Mouse (Mus musculus) adrenal gland, postnatal 10 days (tissue): ENCODE results near the gene 1110065P20Rik. TPM values are rescaled to one million over a fixed set of nuclear protein-coding genes. Genes with fewer than 3 reads are reported as not detected.

Experiments used
- DNase-seq: peaks from one replicate; pipeline ENCODE4 v3.0.0; 2021; ENCODE audit warnings: mixed read lengths
- total RNA-seq, 2 experiments: library from RNA; stranded (reverse); gene quantifications; 2 replicates each; pipeline ENCODE4 v1.2.3; 2021

1110065P20Rik gene
- total RNA-seq, 2 experiments from 2014 or later, result 49.6 to 54.7 TPM

DNA sequence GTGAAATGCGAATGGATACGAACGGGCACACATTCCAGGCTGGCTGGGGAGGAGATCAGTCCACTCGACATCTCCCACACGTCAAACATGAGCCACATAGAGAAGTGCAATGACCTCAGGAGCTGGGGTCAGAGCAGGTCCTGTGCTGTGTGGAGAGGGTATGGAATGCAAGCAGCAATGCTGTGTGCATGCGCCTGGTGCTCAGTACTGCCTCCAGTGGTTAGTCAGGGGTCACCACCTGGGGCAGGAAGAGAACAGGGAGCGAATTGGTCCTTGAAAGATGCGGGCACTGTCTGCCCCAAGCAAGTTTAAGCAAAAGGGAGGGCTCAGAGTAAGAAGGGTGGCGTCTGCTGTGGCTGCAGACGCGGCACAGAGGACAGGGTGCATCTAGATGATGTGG is 7.5 kb downstream of the 1110065P20Rik start:
- DNase-seq, result peak; percentile 61

DNA sequence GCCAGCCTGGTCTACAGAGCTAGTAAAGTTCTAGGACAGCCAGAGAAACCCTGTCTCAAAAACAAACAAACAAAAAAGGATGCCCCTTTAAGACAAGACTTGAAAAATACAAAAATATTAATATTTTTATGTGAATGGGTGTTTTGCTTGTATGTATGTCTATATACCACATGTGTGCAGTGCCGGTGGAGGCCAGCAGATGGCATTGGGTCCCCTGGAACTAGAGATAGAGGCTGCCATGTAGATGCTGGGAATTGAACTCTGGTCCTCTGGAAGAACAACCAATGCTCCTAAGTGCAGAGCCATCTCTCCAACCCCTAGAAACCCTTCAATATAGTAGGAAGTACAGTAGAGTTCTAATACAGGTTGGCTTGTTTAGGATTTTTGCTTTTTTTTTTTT is 10.0 kb downstream of the 1110065P20Rik start:
- no peak for DNase-seq

DNA sequence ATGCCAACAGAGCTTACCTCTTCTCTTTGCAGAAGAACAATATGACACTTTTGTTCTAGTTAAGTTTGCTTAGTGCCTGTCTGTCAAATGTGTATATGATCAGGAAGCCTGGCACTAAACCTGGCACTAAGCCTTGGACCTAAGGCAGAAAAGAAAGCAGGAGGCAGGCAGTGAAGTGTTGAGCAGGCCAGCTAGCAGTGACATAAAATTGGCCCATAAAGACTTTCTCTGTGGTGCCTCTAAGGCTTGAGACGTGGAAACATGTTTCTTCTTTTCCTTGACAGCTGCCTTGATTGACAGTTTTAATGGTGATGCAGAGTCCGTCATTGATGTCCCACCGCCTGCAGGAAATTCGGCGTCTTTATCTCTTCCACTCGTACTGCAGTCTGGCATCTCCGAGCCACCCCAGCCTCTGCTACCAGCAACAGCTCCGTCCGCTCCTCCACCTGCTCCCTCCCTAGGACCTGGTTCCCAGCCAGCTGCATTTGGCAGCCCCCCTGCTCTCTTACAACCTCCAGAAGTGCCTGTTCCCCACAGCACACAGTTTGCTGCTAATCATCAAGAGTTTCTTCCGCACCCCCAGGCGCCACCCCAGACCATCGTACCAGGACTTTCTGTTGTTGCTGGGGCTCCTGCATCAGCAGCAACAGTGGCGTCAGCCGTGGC is 12.8 kb downstream of the 1110065P20Rik start:
- no peak for DNase-seq

DNA sequence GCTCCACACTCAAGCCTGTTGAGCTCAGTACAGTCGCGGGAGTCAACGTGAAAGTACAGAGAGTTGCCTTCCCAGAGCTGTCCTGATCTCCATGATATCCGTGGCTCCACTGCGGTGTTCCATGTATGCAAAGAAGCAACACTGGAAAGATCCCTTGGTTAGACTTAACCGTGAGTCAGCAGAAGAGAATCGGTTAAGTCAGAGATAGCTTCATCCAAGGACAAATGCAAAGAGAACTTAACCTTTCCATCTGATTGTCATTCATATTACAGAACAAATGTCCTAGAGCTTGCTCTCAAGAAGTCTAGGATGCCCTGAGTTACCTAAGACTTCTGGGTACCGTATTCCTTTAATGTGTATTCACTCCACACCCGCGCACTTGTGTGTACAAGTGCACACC is 18.2 kb downstream of the 1110065P20Rik start:
- no peak for DNase-seq

DNA sequence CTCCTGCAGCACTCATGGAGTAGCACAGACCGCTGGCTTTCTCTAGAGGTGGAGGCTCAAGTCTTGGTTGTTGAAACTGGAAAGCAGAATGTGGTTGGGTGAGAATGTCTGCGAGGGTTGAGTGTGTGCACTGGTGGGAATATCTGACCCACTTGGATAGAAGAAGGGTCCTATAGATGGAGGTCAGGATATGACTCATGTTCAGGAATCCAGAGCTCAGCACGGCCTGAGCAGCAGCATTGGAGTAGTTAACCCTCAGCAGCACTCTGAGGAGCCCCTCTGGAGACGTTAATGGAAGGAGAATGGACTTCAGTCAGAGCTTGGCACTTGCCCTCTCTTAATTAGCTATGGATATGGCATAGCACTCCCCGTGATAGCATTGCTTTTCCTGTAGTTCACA is 21.3 kb downstream of the 1110065P20Rik start:
- no peak for DNase-seq

DNA sequence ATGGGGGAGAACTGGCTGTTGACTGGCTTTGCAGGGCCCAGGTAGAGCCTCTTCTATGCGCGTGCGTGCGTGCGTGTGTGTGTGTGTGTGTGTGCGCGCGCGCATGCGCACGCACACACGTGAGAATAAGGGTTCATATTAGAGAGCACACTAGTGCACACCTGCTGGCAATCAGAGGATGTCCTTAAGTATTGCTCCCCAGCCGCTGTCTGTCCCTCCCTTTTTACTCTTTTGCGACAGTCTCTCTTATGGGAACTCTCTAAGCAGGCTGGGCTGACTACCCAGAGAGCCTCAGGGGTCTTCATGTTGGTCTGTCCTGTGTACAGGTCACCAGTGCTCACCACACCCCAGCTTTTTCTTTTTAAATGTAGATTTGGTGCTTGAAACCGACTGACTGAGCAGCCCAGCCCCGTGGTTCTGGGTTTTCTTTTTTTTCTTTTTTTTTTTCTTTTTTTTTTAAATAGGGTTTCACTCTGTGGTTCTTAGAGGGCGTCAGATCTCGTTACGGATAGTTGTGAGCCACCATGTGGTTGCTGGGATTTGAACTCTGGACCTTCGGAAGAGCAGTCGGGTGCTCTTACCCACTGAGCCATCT is 25.5 kb downstream of the 1110065P20Rik start:
- DNase-seq, result no peak

DNA sequence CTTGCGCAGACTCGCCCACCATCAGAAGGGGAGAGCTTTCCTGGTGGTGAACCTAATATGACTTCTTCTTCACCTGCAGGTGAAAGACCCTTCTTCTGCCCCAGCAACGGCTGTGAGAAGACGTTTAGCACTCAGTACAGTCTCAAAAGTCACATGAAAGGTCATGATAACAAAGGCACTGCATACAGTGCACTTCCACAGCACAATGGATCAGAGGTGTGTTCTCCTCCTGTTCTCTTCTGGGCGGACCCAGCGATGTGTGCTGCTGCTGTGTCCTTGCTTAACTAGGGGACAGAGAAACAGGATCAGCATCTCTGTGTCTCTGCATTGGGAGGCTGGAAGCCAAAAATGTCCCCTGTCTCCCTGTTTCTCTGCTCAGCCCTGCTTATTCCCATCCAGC is 26.0 kb downstream of the 1110065P20Rik start:
- DNase-seq, result no peak

DNA sequence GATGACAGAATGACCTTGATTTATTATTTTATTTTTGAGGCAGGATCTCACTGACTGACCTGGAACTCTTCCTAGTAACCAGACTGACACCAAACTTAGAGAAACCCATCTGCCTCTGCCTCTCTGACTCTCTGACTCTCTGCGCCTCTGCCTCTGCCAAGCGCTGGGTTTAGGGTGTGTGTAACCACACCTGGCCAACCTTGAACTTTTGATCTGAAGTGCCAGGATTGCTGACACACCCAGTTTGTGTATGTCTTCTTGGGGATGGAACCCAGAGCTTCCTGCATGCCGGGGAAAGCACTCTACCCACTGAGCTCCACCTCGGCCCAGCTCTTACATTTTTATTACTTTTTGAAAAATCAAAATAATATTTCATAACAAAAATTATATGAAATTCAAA is 32.2 kb downstream of the 1110065P20Rik start:
- DNase-seq, result no peak

DNA sequence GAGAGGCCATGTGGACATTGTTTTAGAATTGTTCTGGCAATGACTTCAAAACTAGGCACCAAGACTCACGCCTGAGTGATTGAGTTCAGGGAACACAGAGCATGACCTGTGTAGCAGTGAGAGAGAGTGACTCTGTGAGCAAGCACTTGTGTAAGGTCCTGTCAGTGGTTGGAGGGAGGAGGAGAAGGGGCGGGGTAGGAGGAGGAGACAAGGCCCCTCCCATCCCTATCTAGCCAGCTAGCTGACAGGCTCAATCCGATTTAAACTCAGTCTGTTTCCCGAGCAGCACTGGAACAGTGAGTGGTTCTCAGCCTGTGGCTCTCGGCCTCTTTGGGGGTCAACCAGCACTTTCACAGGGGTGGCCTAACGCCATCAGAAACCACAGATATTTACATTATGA is 33.2 kb downstream of the 1110065P20Rik start:
- peak; percentile 76 for DNase-seq

DNA sequence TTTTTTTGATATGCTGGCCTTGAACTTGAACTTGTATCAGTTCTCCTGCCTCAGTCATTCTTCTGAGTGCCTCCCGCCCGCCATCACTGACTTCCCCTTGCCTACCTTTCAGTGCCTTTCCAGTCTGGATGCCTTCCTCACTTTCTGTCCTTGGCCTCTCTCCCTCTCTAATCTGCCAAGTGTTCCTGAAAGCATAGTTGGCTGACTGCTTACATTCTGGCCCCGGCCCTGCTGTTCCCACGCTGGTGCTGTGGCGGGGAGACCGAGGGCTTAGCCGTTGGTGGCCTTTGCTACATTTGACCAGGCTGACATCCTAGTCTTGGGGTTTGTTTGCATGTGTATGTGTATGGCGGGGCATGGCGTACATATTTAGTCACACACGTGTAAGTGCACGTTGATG is 35.1 kb downstream of the 1110065P20Rik start:
- DNase-seq, result peak; percentile 46

DNA sequence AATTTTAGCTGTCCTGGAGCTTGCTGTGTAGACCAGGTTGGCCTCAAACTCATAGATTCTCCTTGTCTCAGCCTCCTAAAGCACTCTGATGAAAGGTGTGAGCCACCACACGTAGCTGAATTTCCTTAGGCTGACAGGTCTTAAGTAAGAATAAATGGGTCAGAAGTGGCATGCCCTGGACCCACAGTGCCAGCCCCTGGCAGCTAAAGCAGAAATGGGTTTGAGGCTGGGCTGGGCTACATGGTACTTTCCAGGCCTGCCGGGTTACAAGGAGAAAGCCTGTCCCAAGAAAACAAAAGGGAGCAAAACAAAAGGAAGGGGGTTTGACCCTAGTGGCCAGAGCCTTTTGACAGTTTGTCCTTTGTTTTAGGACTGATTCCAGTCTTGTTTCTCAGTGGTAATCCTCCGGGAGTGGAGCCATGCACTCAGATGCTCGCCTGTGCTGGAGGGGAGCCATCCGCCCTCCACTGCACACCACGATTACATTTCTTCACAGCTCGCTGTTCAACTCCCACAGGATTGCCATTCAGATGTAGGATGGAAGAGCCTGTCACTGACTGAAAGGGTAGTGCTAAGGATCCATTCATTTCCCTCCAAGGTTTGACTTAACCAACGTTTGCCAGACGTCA is 39.5 kb downstream of the 1110065P20Rik start:
- DNase-seq, result peak; percentile 34

DNA sequence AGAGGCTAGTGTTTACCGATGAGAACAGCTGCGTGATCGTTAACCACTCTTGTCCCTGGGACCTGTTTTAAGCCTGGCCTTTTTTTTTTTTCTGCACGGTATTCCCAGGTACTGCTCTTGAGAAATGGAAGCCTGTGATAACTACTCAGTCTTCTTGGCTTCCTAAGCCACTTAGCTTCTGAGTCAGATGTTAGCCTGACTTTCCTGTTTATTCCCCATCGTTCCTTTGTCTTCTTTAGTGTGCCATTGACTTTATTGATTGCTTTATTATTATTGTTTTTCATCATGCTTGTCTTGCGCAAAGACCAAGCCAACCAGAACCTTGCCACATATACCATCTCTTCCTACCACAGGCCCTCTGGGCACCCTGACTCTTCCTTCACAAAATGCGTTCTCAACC is 40.9 kb downstream of the 1110065P20Rik start:
- DNase-seq, result no peak

DNA sequence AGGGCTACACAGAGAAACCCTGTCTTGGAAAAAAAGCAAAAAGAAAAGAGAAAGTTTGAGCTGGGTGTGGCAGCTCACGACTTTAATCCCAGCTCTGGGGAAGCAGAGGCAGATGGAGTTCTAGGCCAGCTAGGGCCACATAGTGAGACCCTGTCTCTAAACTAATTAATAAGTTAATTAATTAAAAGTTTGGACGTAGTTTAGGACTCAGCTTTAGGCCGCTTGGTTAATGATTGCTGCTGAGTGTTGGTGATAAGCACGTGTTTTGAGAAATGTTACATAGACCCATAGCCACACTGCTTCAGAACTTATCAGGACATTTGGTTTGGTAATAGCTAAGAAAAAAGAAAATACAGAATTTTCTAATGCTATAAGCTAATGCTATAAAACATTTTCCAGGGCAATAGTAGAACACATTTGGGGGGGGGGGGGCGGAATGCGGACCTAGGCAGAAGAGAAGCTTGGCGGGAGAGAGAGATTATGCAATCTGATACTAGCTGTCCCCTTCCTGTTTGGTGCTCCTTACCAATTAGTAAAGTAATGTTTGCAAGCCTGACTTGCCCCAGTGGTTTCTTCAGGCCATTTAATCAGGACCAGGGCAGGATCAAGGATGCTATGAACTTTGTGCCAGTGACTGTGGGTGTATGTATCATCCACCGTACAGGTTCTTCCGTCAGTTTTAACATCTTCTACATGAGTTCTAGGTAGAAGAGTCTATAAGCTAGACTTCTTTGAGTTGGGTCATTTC is 41.7 kb downstream of the 1110065P20Rik start:
- DNase-seq, result no peak

DNA sequence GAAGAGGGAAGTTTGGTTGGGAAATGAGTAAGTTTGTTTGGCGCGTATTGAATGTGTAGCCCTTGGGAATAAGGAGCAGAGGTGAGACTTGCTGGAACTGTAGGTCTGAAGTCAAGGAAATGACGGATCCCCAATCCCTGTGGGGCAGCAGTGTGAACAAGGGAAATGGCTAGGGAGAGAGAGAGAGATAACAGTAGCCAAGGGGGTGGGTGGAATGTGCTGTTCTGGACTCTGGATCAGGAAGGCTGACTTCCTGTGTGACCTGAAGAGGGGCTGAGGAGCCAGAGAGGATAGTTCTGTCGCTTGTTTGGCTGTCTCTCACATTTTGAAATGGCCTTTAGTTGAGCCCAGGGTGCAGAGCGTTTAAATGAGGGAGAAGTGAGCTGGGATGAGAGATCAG is 42.5 kb downstream of the 1110065P20Rik start:
- DNase-seq, result peak; percentile 43

DNA sequence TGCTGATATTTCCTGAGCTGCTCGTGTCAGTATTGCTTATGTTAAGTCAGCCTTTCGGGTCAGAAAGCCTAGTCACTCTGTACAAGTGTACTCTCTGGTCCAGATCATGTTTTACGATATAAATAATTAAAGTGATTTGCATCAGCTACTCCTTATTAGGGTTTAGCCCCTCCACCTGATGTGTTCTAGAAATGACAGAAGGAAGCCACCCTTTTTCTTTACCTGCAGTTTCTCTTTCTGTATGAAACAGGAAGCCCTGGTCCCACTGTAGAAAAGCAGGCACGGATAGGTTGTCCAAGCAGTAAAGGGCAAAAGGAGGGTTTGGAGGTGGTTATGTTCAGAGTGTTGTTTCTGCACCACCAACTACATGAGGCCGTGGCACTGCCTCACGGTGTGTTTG is 47.6 kb downstream of the 1110065P20Rik start:
- DNase-seq, result no peak

DNA sequence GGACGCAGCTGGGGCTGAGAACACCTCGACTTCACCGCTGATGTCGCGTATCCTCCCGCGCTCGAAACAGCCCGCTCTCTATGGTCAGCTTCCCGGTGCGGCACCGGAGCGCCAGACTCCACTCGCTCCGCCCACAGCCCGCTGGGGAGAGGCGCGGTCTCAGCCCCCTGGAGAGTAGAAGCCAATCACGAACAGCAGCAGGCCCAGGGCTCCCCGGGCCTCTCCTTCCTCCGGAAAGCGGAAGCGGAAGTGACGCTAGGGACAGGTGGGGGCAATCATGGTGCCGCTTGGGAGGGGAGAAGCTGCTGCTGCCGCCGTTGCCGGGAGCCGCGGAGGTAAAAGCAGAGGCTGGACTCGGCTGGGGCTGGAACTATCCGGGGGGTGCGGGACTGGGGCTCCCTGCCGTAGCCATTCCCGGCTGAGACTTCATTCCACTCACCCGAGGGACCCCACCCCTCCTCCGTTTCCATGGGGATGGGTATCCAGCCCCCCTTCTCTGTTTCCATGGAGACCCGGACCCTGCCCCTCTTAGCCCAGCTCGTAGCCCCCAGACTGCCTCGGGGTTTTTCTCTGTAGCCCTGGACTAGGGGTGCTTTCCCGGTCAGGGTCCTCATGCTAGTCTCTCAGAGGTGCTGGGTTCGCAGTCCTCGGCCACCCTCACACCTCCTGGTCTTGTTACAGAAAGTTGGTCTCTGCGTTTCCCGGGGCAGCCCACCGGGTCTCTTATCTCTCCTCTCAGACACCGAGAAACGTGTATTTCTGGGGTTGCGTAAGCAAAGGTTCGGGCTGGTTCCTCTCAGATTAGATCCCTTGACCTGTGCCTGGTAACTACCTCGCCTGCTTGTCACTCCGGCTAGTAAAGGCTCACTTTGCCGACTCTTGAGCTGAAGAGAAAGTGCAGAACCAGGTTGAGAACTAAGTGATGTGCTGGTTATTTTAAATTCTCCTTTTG is 48.4 kb downstream of the 1110065P20Rik start:
- DNase-seq, result peak; percentile 98

DNA sequence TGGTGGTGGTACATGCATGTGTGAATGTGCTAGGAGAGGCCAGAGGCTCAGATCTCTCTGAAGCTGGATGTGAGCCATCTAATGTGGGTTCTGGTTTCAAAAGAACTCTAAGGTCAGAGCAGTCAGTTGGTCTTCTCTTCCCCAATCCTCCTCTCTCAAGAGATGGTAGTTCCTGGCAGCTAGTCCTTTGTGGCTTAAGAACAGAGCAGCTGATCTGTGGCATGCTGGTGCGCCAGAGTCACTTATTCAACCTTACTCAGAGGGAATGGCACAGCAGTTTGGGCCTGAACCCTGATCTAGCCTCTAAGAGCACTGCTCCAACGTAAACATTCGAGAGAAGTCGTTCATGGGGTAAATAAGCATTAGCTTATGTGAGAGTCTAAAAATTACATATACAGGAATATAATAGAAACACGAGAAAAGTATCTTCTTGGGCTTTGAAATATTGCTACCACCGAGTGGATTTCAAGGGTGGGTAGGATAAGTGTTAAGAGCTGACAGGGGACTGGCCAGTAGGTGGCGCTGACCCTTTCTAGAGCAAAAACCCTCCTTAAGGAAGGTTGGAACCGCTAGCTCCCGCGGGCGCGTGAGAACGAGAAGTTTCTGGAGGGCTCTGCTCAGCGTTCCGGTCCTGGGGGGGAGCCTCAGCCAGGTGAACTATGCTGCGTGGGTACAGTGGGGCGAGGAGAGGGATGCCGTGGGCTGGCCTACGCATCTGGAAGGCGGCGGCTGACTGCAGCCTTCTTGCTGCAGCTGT is 49.3 kb downstream of the 1110065P20Rik start, which contains the start of gene Mtf1:
Gene Mtf1 (plus strand): TSS at position 553 of the 757 bp plus-strand sequence.
- DNase-seq, result peak; percentile 91
